Mouse (Mus musculus) adrenal gland, adult (tissue): ENCODE results near the gene Dld.

Experiments used
- DNase-seq, 2 experiments: peaks; one replicate each; pipeline ENCODE4 v3.0.0; 2022 to 2023; ENCODE audit warnings: low spot score in 1 of 2; ENCODE audit not compliant: inconsistent age in 2 of 2

Dld gene

GRCm38 (mm10) chr12:31350944-31351928, at the start of gene Dld:
Gene Dld (minus strand): TSS chr12:31351453.
- DNase-seq, result peak; percentile 97 to 99

- DNase-seq, result no peak
These were observed 49.6 kb upstream of the Dld start for GRCm38 (mm10) chr12:31400821-31401220.

- DNase-seq, result no peak
These were observed 46.5 kb upstream of the Dld start for GRCm38 (mm10) chr12:31397709-31398108.

GRCm38 (mm10) chr12:31395895-31396294, 44.6 kb upstream of the Dld start:
- DNase-seq, result no peak

GRCm38 (mm10) chr12:31391696-31392095, 40.4 kb upstream of the Dld start:
- DNase-seq, result no peak

GRCm38 (mm10) chr12:31390571-31390970, 39.3 kb upstream of the Dld start, which contains the start of gene Slc26a3:
Gene Slc26a3 (plus strand): TSS chr12:31390871.
- no peak for DNase-seq

GRCm38 (mm10) chr12:31387303-31387702, 36.0 kb upstream of the Dld start:
- no peak for DNase-seq

- DNase-seq, result peak; percentile 26 to 54
These were observed 31.2 kb upstream of the Dld start for GRCm38 (mm10) chr12:31382451-31382850.

GRCm38 (mm10) chr12:31380878-31381277, 29.6 kb upstream of the Dld start:
- no peak for DNase-seq

- no peak for DNase-seq
These were observed 26.0 kb upstream of the Dld start for GRCm38 (mm10) chr12:31377241-31377640.

GRCm38 (mm10) chr12:31376326-31376950, 25.2 kb upstream of the Dld start:
- peak in 1 of 2 experiments; percentile 41 for DNase-seq

- no peak for DNase-seq
These were observed 24.0 kb upstream of the Dld start for GRCm38 (mm10) chr12:31375283-31375615.

GRCm38 (mm10) chr12:31374603-31375282, 23.5 kb upstream of the Dld start:
- DNase-seq, result peak; percentile 58 to 87

- no peak for DNase-seq
These were observed 18.4 kb upstream of the Dld start for GRCm38 (mm10) chr12:31369656-31370055.

GRCm38 (mm10) chr12:31369118-31369517, 17.9 kb upstream of the Dld start:
- no peak for DNase-seq

GRCm38 (mm10) chr12:31367721-31368120, 16.5 kb upstream of the Dld start:
- no peak for DNase-seq

- DNase-seq, result no peak
These were observed 15.2 kb upstream of the Dld start for GRCm38 (mm10) chr12:31366428-31366827.

- DNase-seq, result peak in 1 of 2 experiments; percentile 67
These were observed 886 bp downstream of the Dld start for GRCm38 (mm10) chr12:31350191-31350943.

GRCm38 (mm10) chr12:31333261-31333660, 18.0 kb downstream of the Dld start:
- DNase-seq, result no peak

GRCm38 (mm10) chr12:31327139-31327538, 24.1 kb downstream of the Dld start:
- DNase-seq, result no peak
